Mouse (Mus musculus): ENCODE measurements around the gene Metrnl.

DNA sequence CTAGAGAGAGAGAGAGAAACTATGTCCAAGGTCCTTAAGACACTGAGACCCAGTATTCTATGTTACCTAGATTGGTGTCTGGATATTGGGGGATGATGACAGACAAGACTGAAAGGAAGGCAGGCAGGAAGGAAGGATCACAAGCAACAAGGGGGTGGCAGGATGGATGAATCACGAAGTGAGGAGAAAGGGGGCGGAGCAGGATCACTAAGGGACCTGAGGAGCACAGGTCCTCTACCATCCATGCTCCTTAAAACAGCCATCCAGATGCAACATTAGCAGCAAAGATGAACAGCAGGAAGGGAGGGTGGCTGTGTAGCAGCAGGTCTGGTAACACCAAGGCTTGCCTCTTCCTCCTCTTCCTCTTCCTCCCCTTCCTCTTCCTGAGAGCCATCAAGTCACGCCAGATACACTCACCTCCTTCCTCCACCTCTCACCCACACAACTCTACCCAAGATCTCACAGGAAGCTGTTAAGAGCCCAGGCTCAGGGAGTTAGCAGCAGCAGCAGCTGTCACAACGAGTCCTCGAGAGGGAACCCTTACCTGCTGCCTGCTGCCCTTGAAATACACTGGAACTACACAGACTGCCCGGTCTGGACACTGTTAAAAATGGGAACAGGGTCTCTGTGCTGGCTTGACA lies 46.1 kb upstream of the Metrnl start:
- TF ChIP-seq POLR2A (IDR thresholded peaks at IDR 0.05; ENCODE audit: insufficient read depth, low read depth, low read length) = no peak
- TF ChIP-seq CTCF (IDR thresholded peaks at IDR 0.05) = no peak
- no peak for TF ChIP-seq EP300 (IDR thresholded peaks at IDR 0.05; ENCODE audit: insufficient read depth, low read depth, low read length)
